Mouse (Mus musculus) left cerebral cortex, adult 11 months (tissue): Measurements from ENCODE around the gene Specc1l.

Source experiments
- DNase-seq: peaks from one replicate; pipeline ENCODE4 v3.0.0; 2022; ENCODE audit warnings: low spot score

Specc1l gene

GRCm38 (mm10) chr10:75211807-75212645 lies at the start of gene Specc1l:
Specc1l (plus strand) TSS chr10:75212073.
- peak; percentile 90 for DNase-seq

- DNase-seq, result no peak
These were observed 45.9 kb upstream of the Specc1l start for GRCm38 (mm10) chr10:75165825-75166481.

- no peak for DNase-seq
These were observed 45.3 kb upstream of the Specc1l start for GRCm38 (mm10) chr10:75166601-75167000.

DNA sequence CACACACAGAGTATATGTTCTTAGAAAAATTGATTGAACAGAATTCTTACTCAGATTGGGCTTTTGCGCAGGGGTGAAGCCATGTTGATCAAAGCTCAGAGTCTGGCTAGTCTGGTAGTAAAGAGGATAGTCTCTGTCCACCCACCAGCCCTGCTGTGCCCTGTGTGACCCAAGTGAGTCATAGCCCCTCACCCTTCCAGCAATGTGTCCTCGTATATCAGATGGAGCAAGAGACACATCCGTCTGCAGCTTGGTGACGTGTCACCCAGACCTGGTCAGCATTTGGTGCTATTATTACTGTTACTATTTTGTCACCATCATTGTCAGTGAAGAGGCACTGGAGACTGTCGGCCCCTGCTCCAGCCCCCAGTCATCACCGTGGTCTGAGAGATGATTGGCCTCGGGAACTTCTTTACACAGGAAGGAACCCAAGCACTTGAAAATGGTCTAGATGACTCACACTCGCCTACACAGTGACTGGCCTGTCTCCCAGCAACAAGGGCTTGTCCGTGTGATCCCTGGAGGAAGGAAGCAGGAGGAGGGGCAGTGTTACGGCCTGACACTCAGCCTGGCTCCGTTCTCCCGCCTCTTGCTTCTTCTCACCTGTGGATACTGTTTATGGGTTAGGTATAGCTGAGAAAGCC lies 41.5 kb upstream of the Specc1l start:
- DNase-seq, result no peak

DNA sequence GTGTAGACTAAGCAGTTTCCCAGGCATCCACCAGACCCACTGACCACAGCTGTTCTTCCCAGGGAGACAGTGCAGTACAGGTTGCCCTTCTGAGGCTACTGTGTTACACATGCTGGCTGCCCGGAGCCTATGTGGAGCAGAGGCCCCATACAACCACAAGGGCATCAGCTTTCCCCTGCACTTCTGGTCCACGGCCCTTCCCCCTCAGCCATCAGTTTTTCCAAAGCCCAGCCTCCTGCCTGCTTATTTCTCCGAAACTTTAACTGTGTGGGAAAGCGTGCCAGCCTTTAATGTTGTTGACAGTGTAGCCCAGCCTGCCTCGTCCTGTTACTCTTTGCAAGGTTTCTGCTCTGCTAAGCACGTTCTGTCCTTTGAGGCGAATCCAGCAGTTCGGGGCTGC lies 38.8 kb upstream of the Specc1l start:
- DNase-seq, result no peak

DNA sequence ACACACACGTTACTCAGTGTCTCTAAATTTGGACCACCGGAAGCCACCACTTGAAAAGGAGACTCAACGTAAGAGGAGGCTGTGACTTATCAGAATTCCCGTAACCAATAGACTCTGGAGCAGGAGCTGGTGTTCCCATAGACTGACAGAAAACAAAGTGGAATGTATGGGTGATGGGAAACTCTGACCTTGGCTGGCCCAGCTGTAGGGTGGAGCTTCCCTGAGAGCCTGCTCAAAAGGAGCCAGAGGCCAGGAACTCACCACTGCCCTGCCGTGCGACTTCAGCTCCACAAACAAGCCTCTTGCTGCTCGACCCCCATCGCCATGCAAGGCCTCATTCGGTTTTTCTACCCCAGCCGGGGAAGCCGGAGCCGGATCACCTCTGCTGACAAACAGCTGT lies 38.2 kb upstream of the Specc1l start:
- no peak for DNase-seq

- no peak for DNase-seq
These were observed 35.4 kb upstream of the Specc1l start for GRCm38 (mm10) chr10:75176494-75176893.

DNA sequence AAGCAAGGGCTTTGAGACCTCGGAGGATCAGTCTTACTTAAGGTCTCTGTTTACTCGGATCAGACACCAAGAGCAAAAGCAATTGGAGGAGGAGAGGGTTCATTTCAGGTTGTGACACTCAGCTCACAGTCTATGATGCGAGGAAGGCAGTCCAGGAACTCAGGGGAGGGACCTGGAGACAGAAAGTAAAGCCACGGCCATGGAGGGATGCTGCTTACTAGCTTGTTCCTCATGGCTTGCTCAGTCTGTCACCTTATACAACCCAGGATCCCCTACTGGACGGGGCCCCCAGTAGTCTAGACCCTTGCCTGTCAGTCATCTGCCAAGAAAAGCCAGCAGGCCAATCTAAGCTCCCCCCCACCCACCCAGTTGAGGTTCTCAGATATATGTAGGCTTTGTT lies 33.0 kb upstream of the Specc1l start:
- DNase-seq, result no peak

- peak; percentile 57 for DNase-seq
These were observed 29.6 kb upstream of the Specc1l start for GRCm38 (mm10) chr10:75182151-75182774.

DNA sequence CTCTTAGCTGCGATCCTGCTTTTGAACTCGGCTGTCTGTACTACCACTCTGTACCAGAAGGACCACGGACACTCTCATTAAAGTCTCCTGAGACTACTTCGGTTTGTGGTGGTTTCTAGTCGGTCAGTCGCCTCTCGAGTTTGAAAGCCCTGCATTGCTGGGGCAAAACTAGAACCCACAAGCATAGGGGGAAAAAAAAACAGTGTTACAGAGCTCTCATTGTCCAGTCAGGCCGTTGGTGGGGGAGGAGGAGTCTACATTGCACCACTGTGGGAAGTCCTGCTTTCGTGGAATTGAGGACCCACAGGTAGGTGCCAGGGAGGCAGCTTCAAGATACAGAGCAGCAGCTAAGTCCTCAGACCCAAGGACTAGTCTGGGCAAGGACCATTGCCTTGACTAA lies 27.0 kb upstream of the Specc1l start:
- DNase-seq, result no peak

- no peak for DNase-seq
These were observed 25.3 kb upstream of the Specc1l start for GRCm38 (mm10) chr10:75186551-75186950.

GRCm38 (mm10) chr10:75187366-75188056 lies 24.4 kb upstream of the Specc1l start:
- DNase-seq, result no peak

- DNase-seq, result no peak
These were observed 20.2 kb upstream of the Specc1l start for GRCm38 (mm10) chr10:75191647-75192046.

DNA sequence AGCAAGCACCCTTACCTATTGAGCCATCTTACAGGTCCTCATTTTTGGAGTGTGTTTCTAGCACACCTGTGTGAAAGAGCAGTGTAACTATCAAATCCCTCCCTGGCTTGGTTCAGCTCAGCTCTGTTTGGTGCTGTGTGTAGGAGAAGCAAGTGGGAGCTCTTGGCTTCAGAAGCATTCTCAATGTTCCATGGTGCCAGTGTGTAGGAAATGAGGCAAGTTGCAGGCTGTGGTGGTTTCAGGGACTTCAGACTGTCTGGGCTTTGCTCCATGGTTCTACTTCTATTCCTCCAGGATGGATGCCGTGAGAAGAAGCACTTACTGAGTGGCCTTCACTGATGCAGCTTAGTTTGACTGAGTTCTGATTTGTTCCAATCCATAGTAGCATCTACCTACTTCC lies 14.1 kb upstream of the Specc1l start:
- DNase-seq, result no peak

GRCm38 (mm10) chr10:75200733-75201132 lies 11.1 kb upstream of the Specc1l start:
- no peak for DNase-seq

GRCm38 (mm10) chr10:75206192-75206591 lies 5.7 kb upstream of the Specc1l start:
- no peak for DNase-seq

DNA sequence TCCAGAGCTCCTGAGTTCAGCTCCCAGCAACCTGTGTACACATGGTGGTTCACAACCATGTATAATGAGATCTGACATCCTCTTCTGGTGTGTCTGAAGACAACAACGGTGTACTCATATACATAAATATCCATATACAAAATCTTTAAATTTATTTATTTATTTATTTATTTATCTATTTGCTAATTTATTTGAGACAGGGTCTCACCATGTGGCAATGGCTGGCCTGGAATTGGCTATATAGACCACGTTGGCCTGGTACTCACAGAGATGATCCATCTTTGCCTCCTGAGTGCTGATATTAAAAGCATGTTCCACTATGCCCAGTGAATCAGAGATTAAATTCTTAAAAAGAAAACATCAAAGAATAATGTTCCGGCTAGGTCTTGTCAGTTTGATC lies 1.0 kb upstream of the Specc1l start:
- no peak for DNase-seq

DNA sequence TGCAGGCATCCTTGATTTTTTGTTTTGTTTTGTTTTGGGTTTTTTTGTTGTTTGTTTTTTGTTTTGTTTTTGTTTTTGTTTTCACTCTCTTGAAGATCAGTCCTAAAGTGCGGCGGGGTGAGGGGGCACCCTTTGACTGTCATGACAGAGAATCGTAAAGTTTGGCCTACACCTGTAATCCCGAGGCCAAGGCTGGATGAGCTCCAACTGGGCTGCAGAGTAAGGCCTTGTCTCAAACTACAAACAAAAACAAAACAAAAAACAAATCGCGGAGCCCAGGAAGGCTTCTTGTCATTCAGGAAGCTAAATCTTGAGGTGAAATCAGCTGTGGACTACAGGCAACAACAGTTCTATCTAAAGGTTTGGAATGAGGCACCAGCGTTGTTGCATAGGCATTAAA lies 1.1 kb downstream of the Specc1l start:
- no peak for DNase-seq

DNA sequence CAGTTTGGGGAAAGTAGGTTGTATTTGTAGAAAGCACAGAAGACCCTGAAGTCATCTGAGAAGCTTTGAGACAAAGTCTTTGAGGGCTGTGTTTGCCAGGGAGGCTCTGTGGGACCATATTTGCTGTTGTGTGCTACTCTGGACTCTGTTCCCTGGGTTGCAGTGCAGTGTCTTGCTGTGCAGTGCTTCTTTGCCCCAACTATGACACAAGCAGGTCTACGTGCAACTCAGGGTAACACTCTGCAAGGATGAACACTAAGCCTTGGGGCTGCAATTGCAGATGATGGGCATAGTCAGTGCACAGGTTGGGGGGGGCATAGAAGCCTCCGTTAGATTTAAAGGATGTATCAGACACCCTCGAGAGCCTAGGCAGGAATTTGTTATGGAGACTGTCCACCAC lies 8.8 kb downstream of the Specc1l start:
- DNase-seq, result no peak

DNA sequence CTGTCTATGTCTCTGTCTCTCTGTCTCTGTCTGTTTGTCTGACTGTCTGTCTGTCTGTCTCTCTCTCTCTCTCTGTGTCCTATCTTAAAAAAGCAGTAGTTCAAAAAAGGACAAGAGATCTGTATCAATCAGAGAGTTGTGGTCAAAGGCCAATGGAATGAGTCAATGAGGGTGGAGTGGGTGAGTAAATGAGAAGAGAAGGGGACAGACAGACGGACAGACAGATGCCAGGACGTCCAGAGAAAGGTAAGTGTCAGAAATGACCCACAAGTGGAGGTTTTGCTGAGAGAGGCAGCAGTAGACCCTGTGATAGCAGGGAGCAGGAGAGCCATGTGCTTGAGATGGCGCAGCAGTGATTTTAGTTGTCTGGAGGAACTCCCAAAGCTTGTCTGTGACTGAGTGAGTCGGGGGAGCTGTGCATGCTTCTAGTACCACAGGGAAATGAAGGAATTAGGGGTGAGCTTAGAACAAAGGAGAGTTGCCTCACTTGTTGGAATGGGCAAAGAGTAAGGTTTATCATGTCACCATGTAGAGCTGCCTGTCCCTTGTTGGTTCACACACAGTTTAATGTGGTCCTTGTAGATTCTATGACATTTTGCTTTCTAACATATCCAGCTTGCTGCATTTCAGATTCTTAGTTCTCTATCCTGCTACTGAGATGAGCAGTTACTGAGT lies 10.2 kb downstream of the Specc1l start:
- no peak for DNase-seq

DNA sequence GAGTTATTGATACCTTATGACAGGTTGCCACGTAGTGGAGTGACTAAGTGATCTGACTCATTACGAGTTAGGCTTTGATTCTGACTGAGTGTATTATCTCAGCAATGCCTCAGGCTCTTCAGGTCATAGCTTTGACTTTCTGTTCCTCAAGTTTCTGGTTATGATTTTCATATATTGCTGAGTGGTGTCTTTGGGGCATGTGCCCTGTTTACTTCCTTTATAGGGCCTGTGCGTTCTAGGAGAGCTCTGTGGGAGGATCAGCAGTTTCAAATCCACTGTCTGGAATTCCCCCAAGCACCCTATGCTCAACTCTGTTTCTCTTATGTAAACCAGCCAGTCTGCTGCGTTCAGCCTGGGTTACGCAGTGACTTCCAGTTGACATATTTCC lies 10.7 kb downstream of the Specc1l start:
- DNase-seq, result no peak

- no peak for DNase-seq
These were observed 12.3 kb downstream of the Specc1l start for GRCm38 (mm10) chr10:75224154-75224553.
